ENCODE assay signal across 9 mouse cellular contexts in the genomic region with DNA sequence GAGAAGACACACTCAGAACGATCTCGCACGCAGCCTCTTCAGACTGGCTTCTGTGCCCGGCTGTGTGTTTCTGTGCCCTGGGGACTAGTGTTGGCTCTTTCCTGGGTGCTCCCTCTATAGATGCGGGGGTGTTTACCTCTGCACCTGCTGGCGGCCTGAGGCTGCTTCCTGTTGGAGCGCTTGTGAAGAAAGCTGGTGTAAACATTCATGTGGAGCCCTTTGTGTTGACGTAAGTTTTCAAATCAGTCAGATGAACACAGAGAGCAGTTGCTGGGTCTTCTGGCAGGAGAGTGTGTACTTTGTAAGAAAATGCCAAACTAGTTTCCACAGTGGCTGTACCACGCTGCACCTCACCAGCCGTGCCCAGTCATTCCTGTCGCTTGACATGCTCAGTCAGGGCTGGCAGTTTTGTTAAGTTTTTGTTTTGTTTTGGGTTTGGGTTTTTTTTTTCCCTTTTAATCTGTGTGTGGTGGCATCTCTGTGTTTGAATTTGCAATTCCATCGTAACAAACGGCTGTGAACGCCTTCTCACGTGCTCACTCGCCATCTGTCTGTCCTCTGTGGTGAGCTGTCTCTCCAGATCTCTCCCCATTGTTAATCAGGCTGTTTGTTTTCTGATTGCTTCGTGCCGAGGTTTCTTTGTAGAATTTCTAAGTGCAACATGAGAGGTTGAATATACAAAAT. TPM values are rescaled to one million over a fixed set of nuclear protein-coding genes. Genes with fewer than 3 reads are reported as not detected.
DNase-seq lines count a peak whose midpoint lies in the region; ATAC-seq and TF ChIP-seq lines count a peak whose summit lies in the region.
"Had no signal": no experiment of that assay in that cellular context is flagged by ENCODE, and none has a peak within 500 bp of the region (broad histone marks: within the 10 kb centered on the region; RNA-seq: fewer than 3 reads in every experiment).

No protein-coding gene starts in this region.

- H3K9ac ChIP-seq in hindbrain, embryonic 12.5 days: no peak overlapping the region
- H3K9ac ChIP-seq in intestine, embryonic 16.5 days (ENCODE audit: low read depth, low read length): no peak overlapping the region

- H3ac ChIP-seq in myocyte (ENCODE audit: control insufficient read depth, insufficient read length): no peak overlapping the region

- H3K4me1 ChIP-seq in hindbrain, embryonic 10.5 days (replicated peaks): peaks cover 18% of the 10 kb centered on the region
- H3K4me1 ChIP-seq in hindbrain, embryonic 12.5 days: peaks cover 13% of the 10 kb centered on the region
- H3K4me1 ChIP-seq in brown adipose tissue, adult 24 weeks (ENCODE audit: control insufficient read depth, insufficient read depth, insufficient read length, low read length): peaks cover 17% of the 10 kb centered on the region
- 0 out of 2 replicates have a peak, but pooled peaks cover 3% of the 10 kb centered on the region for H3K4me1 ChIP-seq in intestine, embryonic 16.5 days (ENCODE audit: control insufficient read depth, insufficient read depth, low read length)

- no peak for ATAC-seq in hindbrain, embryonic 12.5 days (ENCODE audit: low FRiP score)
- ATAC-seq in intestine, embryonic 16.5 days: no peak
- ATAC-seq in cerebellum, adult (ENCODE audit: insufficient number of reproducible peaks, low FRiP score, low TSS enrichment): no peak

- WGBS in hindbrain, embryonic 10.5 days: 64% methylated on average over 18 of the region's 18 CpGs
- WGBS in hindbrain, embryonic 12.5 days: 53% methylated on average over 18 of the region's 18 CpGs
- 46% methylated on average over 18 of the region's 18 CpGs for WGBS in intestine, embryonic 16.5 days

- DNase-seq in hindbrain, embryonic 10.5 days (ENCODE audit: low spot score): no peak
- DNase-seq in gastrocnemius, postnatal 4 days (ENCODE audit: low spot score in 2 of 2): no peak
- no peak for DNase-seq in adrenal gland, postnatal 14 days

- H3K27ac ChIP-seq in hindbrain, embryonic 10.5 days: peak overlapping the region; percentile 64
- H3K27ac ChIP-seq in hindbrain, embryonic 12.5 days: no peak overlapping the region; the same call in 1 of the 2 replicates
- H3K27ac ChIP-seq in brown adipose tissue, adult 24 weeks (replicated peaks; ENCODE audit: low read depth, low read length): peak overlapping the region; percentile 93
- H3K27ac ChIP-seq in intestine, embryonic 16.5 days (ENCODE audit: low read length): peak overlapping the region; percentile 43; the same call in 1 of the 2 replicates

- H3K36me3 ChIP-seq in hindbrain, embryonic 10.5 days: no peaks in the 10 kb centered on the region
- no peaks in the 10 kb centered on the region for H3K36me3 ChIP-seq in hindbrain, embryonic 12.5 days
- no peaks in the 10 kb centered on the region for H3K36me3 ChIP-seq in intestine, embryonic 16.5 days (ENCODE audit: control insufficient read depth, insufficient read depth, low read length)
- H3K36me3 ChIP-seq in myocyte (ENCODE audit: control insufficient read depth, insufficient read depth): no peaks in the 10 kb centered on the region
- H3K36me3 ChIP-seq: G1E had no signal

- no peaks in the 10 kb centered on the region for H3K79me2 ChIP-seq in myocyte (ENCODE audit: control insufficient read depth, insufficient read depth)

- H3K4me3 ChIP-seq in hindbrain, embryonic 10.5 days: no peak overlapping the region
- H3K4me3 ChIP-seq in hindbrain, embryonic 12.5 days: no peak overlapping the region
- H3K4me3 ChIP-seq in brown adipose tissue, adult 24 weeks (ENCODE audit: insufficient read depth, low read depth, low read length): no peak overlapping the region
- H3K4me3 ChIP-seq in intestine, embryonic 16.5 days (ENCODE audit: low read length): no peak overlapping the region
- H3K4me3 ChIP-seq in myocyte: no peak overlapping the region

- H3K9me3 ChIP-seq in hindbrain, embryonic 10.5 days: peaks cover 17% of the 10 kb centered on the region
- peaks cover 18% of the 10 kb centered on the region; the same call in 1 of the 2 replicates for H3K9me3 ChIP-seq in hindbrain, embryonic 12.5 days (replicated peaks)
- H3K9me3 ChIP-seq in intestine, embryonic 16.5 days (ENCODE audit: control insufficient read depth, low read length): peaks cover 7% of the 10 kb centered on the region; the same call in 1 of the 2 replicates

- H3K4me2 ChIP-seq in hindbrain, embryonic 12.5 days (replicated peaks): no peak overlapping the region
- H3K4me2 ChIP-seq in intestine, embryonic 16.5 days (ENCODE audit: low read depth, low read length): no peak overlapping the region
- H3K4me2 ChIP-seq in myocyte (ENCODE audit: low read depth): peak overlapping the region; percentile 42

- H3K27me3 ChIP-seq in hindbrain, embryonic 10.5 days (ENCODE audit: insufficient read depth, poor library complexity, severe bottlenecking): peaks cover 7% of the 10 kb centered on the region
- H3K27me3 ChIP-seq in hindbrain, embryonic 12.5 days: peaks cover 6% of the 10 kb centered on the region
- no peaks in the 10 kb centered on the region for H3K27me3 ChIP-seq in intestine, embryonic 16.5 days (replicated peaks; ENCODE audit: control insufficient read depth, insufficient read depth, low read length)
- H3K27me3 ChIP-seq in myocyte (ENCODE audit: control insufficient read depth, insufficient read depth, insufficient read length): peaks cover 21% of the 10 kb centered on the region

- TF ChIP-seq POLR2A in myocyte (IDR thresholded peaks at IDR 0.05; ENCODE audit: insufficient read length, low read depth): no peak

TF ChIP-seq in myocyte, 11 proteins besides CTCF, POLR2A, EP300 and RAD21:
- TF ChIP-seq POLR2AphosphoS2 (IDR thresholded peaks at IDR 0.05; ENCODE audit: insufficient read length, low read depth) (no peak), SRF (IDR thresholded peaks at IDR 0.05; ENCODE audit: control insufficient read depth, insufficient read length, low read depth) (no peak), REST (IDR thresholded peaks at IDR 0.05; ENCODE audit: insufficient read depth, insufficient read length) (no peak), MYOD1 (IDR thresholded peaks at IDR 0.05; ENCODE audit: control insufficient read depth in 1 of 3, insufficient read length in 2 of 3, low read depth in 2 of 3) (no peak), MYOG (IDR thresholded peaks at IDR 0.05; ENCODE audit: control insufficient read depth in 1 of 3, insufficient read depth in 1 of 3, insufficient read length in 2 of 3, low read depth in 2 of 3) (no peak)

RNA-seq across cellular contexts. Expression of gene A530016L24Rik, which starts 40.0 kb away (rescaled TPM):
- not detected in 2 replicates for polyA plus RNA-seq in hindbrain, embryonic 10.5 days (2016; fragmentation: Nextera tagmentation; extraction: Ambion mirVana)
- 0.13 TPM in 1 of 2 replicates, not detected in the other for polyA plus RNA-seq in hindbrain, embryonic 12.5 days (2016; fragmentation: Nextera tagmentation; extraction: Ambion mirVana)
- 130 and 140 TPM in 2 replicates for polyA plus RNA-seq in brown adipose tissue, adult 24 weeks (2012; ENCODE audit: insufficient read depth, insufficient read length, missing spikeins)
- 0.10 and 0.18 TPM in 2 replicates for polyA plus RNA-seq in intestine, embryonic 16.5 days (2015; fragmentation: Nextera tagmentation; extraction: Ambion mirVana)
- 0.05 TPM for polyA plus RNA-seq in myocyte (2012; fragmentation: generic; extraction: Trizol)
- 1 to 10 TPM; 4.6 to 8.3 TPM for total RNA-seq in gastrocnemius, postnatal 4 days (2021)
- 11.8 and 17.0 TPM in 2 replicates for total RNA-seq in adrenal gland, postnatal 14 days (2021)
- polyA plus RNA-seq: G1E had no signal

Comparison
In these comparisons a context has a peak if more than half of its experiments do, and no peak if none do; other contexts are left out.
1. RNA of gene A530016L24Rik, which starts 40.0 kb away (polyA plus RNA-seq): 130 to 140 TPM in brown adipose tissue, adult 24 weeks; 0.13 TPM in hindbrain, embryonic 12.5 days, 0.10 to 0.18 TPM in intestine, embryonic 16.5 days, 0.05 TPM in myocyte (single experiment) and not detected in hindbrain, embryonic 10.5 days; every median in the first group is over 100 times any median in the second.